Mouse (Mus musculus) lung, postnatal 0 days (tissue): Measurements from ENCODE around the gene Mdga1.

Experiments used
- CTCF ChIP-seq: IDR thresholded peaks from 2 replicates; pipeline ENCODE4 v1.5.1; 2016; ENCODE audit warnings: antibody characterized with exemption, mild to moderate bottlenecking
- EP300 ChIP-seq: IDR thresholded peaks from 2 replicates; pipeline ENCODE4 v1.6.1; 2016; ENCODE audit warnings: antibody characterized with exemption, mild to moderate bottlenecking, control low read depth

- TF ChIP-seq CTCF (0 out of 2 replicates have a peak, but pooled peaks have one; percentile 8), EP300 (no peak)
These were observed 127.9 kb downstream of the Mdga1 start for GRCm38 (mm10) chr17:29841781-29842690.
